Mouse (Mus musculus): ENCODE results near the gene Axin1.
"Not testable (repeated sequence)": the region's sequence is repeated elsewhere in the genome, so short reads cannot be mapped to it uniquely, and the experiment has no call there.

Axin1 gene

GRCm38 (mm10) chr17:26138239-26138836 lies at the start of gene Axin1:
Axin1 (plus strand) TSS chr17:26138688.
- peak; percentile 93 for DNase-seq (ENCODE audit: low read depth)

DNA sequence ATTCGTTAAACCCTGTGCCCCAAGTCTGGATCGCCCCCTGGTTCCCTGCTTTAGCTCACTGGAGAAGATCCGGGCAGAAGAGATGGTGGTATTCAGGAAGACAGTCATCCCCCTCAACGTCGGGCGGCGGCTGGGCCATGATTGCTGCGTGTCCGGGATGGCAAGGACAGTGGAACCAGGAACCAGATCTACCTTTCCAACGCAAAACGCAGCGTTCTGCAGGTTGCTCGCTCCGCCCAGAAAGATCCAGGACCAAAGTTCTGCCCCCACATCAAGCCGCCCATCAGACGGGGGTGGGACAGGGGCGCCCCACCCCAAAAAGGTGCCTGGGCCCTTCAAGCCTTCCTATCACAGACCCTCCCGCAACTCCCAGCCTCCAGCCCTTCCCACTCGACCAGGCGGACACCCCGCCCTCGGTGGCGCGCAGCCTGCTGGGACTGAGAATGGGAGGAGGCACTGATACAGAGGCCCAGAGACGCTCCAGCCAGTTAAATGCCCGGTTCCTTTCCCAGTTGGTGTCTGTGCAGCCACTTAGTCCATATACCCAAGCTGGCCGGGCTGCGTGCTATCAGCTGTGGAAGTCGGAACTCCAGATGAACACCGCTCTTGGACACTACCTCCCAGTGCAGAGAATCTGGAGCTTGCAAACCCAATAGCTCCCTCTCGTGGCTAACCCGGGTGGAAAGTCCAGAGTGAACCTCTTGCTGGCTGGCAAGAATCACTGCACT lies 48.4 kb upstream of the Axin1 start, which contains the start of gene Decr2:
Gene Decr2, minus strand, starts transcription at position 433 of the 728 bp plus-strand sequence.
- DNase-seq (ENCODE audit: low read depth) = peak; percentile 86

DNA sequence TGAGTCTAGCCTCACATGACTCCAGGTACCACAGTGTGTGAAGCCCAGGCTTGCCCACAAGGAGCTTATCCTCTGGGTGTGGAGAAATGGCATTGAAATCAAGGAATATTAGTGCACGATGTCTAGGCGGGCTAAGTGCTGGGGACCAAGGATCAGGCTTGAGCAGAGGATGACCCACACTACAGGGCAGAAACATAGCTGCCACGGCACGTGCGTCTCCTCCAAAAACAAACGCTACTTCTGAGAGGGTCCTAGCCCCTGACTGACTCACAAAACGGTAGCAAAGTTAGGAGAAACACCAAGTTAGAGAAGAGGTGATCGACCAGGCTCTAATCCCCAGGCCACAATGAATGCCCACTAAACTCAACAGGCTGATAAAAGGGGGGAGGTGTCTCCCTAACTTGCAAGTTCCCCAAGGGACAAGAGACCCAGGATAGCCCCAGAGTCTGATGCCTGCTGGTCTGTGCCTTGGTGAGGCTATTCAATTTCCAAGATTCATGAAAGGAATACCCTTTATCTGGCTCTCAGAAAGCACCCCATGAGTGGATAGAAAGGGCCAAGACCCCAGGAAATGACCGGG lies 43.9 kb upstream of the Axin1 start:
- DNase-seq (ENCODE audit: low read depth) = no peak

DNA sequence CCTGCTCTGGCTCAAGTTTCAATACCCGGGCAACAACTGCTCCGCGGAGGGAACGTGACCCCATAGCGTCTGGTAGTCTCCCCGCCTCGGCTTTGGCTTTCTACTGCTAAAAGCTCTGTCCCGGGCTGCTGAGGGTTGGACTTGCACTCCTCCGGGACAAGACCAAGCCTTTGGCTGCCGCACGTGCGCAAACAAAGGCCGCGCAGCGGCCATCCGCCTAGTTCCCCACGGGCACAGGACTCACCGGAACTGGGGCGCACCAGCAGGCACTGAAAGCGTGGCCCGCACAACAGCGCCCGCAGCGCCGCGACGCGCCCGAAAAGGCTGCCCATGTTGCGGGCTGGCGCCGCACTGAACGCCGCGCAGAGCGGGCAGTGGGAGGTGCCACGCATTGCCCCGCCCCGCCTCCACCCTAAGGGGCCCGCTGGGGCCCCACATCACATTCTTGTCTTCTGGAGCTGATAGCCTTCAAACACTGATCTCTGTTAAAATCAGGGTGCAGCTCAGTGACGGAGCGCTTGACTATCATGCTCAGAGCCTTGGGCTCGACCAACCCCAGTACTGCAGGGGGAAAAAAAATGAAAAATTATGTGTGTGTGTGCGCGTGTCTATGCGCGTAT lies 43.3 kb upstream of the Axin1 start, which contains the start of gene Nme4:
Gene Nme4, minus strand, starts transcription at position 482 of the 620 bp plus-strand sequence.
- DNase-seq (ENCODE audit: low read depth) = peak; percentile 76

- no peak for DNase-seq (ENCODE audit: low read depth)
Observed at GRCm38 (mm10) chr17:26098461-26098860, 40.0 kb upstream of the Axin1 start.

DNA sequence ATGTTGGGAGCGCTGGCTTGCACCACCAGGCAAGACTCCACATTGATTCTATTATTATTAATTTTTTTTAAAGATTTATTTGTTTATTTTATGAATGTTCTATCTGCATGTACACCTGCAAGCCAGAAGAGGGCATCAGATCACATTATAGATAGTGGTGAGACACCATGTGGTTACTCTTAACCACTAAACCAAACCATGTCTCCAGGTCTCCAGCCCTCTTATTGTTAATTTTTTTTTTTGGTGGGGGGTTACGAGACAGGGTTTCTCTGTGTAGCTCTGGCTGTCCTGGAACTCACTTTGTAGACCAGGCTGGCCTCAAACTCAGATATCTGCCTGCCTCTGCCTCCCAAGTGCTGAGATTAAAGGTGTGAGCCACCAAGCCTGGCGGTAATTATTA lies 39.2 kb upstream of the Axin1 start:
- not testable (repeated sequence) for DNase-seq (ENCODE audit: low read depth)

DNA sequence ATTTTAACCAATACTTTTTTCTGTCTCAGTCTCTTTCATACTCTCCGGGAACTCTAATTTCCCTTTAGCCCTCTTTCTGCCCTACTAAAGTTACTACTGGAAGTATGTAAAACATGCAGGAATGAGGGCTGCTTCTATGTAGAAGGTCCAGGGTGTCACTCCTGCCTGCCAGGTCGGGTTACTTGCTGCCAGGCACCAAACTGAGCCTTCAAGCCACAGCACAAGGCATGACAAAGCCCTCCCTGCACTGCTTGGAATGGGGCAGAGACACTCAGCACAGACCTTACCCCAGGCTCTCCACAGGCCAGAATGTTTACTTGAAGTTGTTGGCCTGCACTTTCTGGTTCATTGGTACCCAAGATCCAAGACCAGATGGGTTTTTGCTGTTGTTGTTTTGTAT lies 38.3 kb upstream of the Axin1 start:
- no peak for DNase-seq (ENCODE audit: low read depth)

DNA sequence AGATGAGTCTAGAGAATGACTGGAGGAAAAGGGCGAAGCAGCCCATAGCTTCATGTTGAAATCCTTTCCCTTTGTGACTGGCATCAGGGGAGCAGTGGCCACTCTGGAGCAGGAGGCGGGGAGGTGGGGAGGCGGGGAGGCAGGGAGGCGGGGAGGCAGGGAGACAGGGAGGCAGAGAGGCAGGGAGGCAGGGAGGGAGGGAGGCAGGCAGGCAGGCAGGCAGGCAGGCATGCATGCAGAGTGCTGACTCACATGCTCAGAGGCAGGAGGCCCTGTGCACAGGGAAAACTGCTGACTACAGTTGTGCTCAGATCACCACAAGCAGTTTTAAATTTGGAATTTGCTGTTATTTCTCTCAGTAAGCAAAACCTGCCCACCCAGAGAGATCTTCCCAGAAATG lies 37.0 kb upstream of the Axin1 start:
- no peak for DNase-seq (ENCODE audit: low read depth)

DNA sequence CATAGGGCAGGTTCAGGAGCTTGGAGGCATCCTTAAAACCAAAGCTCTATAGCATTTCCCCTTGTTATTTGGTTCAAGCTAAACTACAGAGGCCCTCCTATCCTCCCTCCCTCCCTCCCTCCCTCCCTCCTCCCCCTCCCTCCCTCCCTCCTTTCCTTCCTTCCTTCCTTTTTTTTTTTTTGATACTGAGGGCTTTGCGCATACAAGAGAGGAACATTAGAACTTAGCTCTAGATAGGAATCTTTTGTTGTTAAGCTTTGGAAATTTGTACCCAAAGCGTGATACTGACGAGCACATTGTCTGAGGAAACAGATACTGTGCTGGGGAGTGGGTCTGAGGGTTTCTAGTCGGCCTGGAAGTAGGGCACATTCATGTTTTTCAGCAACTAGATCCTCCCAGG lies 32.9 kb upstream of the Axin1 start:
- no peak for DNase-seq (ENCODE audit: low read depth)

DNA sequence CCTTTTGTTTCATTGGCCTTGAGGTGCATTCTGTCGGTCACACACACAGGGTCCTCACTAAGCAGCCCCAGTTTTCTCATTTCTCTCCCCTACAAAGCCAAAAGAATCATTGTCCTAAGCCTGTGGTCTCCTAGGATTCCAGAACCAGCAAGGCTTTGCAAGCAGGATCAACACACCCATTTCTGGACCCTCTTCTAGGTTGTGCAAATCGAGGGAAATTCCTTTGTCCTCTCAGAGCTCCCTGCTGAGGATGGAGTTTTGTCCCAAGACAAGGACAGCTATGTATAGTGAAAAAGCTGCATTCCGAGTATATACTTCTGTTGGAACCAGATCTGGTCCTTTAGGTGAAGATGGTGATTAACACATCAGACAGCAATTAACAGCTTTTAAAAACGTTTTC lies 28.3 kb upstream of the Axin1 start:
- DNase-seq (ENCODE audit: low read depth) = no peak

- DNase-seq (ENCODE audit: low read depth) = no peak
Observed at GRCm38 (mm10) chr17:26111024-26111423, 27.5 kb upstream of the Axin1 start.

GRCm38 (mm10) chr17:26111722-26112121 lies 26.8 kb upstream of the Axin1 start:
- DNase-seq (ENCODE audit: low read depth) = no peak

DNA sequence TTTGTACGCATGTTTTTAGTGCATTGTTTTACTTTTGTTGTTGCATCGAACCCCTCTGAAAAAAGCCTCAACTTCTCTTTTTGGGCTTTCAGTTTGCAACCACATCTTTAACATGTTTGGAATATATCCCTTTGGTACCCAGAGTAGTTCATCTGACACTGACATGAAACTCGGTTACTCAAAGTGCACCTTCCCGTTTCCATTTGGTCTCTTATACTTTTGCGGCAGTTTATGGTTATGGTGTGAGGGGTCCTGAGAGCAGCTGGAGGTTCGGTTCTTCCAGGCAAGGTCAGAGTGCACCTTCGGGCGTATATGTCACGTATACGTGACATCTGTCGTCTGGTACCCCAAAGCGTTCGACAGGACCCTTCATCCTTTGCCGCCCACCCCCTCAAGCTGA lies 25.7 kb upstream of the Axin1 start:
- no peak for DNase-seq (ENCODE audit: low read depth)

DNA sequence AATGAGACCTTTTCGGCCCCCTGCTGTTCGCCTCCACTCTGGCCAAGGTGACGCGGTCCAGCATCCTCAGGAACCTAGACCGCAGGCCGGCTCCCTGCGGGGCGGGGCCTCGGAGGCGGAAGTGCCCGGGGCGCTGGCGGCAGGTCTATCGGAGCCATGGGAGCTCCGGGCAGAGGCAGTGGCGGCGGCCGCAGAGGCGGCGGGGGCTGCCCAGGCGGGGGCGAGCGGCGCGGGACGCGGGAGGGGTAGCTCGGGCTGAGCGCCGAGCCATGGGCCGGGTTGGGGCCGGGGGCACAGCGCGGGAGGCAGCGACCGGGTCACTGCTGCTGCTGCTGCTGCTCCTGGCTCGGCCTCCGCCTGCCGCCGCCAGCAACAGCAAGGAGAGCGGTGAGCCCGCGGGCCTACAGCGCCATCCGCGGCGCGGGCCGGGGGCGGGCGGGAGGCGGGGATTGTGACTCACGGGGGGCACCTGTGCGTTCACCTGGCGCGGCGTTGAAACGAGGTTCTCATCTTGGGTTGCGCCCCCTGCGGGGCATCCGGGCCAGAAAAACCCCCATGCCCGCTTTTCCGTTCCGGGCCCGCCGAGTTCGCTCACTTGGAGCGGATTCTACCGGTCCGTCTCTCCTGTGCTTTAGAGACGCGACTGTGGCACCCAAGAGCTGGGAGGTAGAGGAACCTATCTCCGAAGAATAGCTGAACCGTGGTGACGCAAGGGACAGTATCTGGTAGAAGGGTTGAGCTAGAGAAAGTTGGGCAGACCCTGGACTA lies 25.1 kb upstream of the Axin1 start, which contains the start of gene Tmem8:
Gene Tmem8, plus strand, starts transcription at position 119 of the 768 bp plus-strand sequence.
- DNase-seq (ENCODE audit: low read depth) = no peak

- no peak for DNase-seq (ENCODE audit: low read depth)
Observed at GRCm38 (mm10) chr17:26114061-26114460, 24.4 kb upstream of the Axin1 start.

DNA sequence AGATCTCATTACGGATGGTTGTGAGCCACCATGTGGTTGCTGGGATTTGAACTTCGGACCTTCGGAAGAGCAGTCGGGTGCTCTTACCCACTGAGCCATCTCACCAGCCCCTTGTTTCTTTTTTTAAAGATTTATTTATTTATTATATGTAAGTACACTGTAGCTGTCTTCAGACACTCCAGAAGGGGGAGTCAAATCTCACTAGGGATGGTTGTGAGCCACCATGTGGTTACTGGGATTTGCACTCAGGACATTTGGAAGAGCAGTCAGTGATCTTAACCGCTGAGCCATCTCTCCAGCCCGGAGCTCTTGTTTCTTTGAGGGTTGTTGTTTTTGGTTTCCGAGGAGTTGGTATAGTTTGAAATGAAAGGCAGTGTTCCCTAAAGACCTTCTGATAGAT lies 24.0 kb upstream of the Axin1 start:
- not testable (repeated sequence) for DNase-seq (ENCODE audit: low read depth)

DNA sequence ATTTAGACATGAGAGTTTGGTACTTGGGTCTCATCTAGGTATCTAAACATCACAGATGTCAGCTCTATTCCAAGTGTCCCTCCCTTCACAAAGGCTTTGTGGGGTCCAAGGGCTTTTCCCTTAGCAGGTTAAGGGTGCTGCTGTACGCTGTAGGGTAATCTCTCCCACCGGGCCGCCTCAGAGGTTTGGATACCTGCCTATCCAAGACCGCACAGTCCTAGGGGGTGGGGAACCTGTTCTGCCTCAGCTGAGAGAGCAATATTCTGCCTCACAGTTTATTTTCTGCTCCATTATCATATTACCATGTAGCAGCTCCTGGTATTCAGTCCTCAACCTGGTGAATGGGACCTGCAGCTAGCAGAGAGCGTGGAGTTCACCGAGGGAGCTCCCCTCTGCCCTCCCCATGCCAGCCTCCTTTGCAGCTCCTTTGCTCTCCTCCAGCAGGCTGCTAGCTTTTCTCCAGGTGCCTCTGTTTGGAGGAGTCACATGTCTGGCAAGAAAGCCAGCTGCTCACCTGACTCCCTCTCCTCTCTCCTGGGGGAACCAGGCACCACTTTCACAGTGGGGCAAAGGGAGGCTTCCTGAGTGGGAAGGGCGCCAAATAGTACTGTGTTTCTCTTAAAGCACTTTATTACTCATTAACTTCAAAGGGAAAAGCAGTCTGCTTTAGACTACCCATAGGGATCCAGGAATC lies 23.1 kb upstream of the Axin1 start:
- no peak for DNase-seq (ENCODE audit: low read depth)

- DNase-seq (ENCODE audit: low read depth) = no peak
Observed at GRCm38 (mm10) chr17:26115956-26116487, 22.5 kb upstream of the Axin1 start.

DNA sequence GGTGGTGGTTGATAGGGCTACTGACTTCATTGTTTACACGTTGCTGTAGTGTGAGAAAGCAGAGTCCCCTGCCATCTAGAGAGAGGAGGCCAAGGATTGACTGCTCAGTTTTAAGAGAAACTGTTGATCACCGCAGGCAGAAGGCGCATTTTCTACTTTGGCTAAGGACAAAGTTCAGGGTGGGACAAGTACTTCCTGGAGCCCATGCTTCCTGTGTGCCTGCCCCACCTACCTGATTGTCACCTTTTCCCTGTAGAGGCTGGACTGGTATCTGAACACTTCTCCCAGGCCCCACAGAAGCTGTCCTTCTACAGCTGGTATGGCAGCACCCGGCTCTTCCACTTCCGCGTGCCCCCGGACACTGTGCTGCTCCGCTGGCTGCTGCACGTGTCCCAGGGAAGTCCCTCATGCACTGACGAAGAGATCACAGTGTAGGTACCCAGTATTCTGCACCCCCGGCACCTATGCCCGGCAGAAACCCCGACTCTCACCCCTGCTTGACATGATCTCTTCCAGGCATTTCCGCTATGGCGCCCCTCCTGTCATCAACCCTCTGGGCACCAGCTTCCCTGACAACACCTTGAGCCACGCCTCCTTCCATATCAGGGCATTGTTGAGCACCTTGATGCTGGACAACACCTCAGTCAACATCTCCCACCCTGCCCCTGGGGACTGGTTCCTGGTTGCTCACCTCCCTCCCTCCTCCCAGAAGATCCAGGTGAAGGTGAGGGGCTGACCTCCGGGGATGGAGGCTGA lies 21.8 kb upstream of the Axin1 start:
- DNase-seq (ENCODE audit: low read depth) = no peak

Data from c-Kit-positive CD71-positive TER-119-negative erythroid progenitor cells, embryonic 14.5 days (primary cell).